Comparison of ENCODE assay signal across 8 mouse cellular contexts in genomic region chr11:120578694-120579243, GRCm38 (mm10). TPM values are rescaled to one million over a fixed set of nuclear protein-coding genes. Genes with fewer than 3 reads are reported as not detected.
DNase-seq lines count a peak whose midpoint lies in the region; ATAC-seq lines count a peak whose summit lies in the region.

No protein-coding gene starts in this region.

- 0 out of 2 replicates have a peak overlapping the region, but pooled peaks have one; percentile 95 for H3K4me2 ChIP-seq in hindbrain, embryonic 13.5 days
- H3K4me2 ChIP-seq in hindbrain, embryonic 11.5 days (replicated peaks; ENCODE audit: low read depth, low read length) = no peak overlapping the region

- H3K27ac ChIP-seq in hindbrain, embryonic 13.5 days = no peak overlapping the region
- H3K27ac ChIP-seq in hindbrain, embryonic 11.5 days (ENCODE audit: low read depth, low read length) = no peak overlapping the region
- H3K27ac ChIP-seq in embryonic facial prominence, embryonic 10.5 days (replicated peaks) = peak overlapping the region; percentile 66
- H3K27ac ChIP-seq in limb, embryonic 10.5 days = peak overlapping the region; percentile 54; the same call in 1 of the 2 replicates

- H3K9ac ChIP-seq in hindbrain, embryonic 13.5 days = peak overlapping the region; percentile 97
- no peak overlapping the region for H3K9ac ChIP-seq in hindbrain, embryonic 11.5 days (ENCODE audit: low read depth, low read length)

- H3K4me3 ChIP-seq in hindbrain, embryonic 13.5 days = no peak overlapping the region
- no peak overlapping the region for H3K4me3 ChIP-seq in hindbrain, embryonic 11.5 days (ENCODE audit: low read depth, low read length)
- H3K4me3 ChIP-seq in embryonic facial prominence, embryonic 10.5 days = peak overlapping the region; percentile 92
- peak overlapping the region; percentile 90; the same call in 1 of the 2 replicates for H3K4me3 ChIP-seq in limb, embryonic 10.5 days

- 0 out of 2 replicates have a peak, but pooled peaks cover under 1% of the 10 kb centered on the region for H3K9me3 ChIP-seq in hindbrain, embryonic 13.5 days
- no peaks in the 10 kb centered on the region for H3K9me3 ChIP-seq in hindbrain, embryonic 11.5 days (ENCODE audit: control insufficient read depth, low read length)
- peaks cover under 1% of the 10 kb centered on the region; the same call in 1 of the 2 replicates for H3K9me3 ChIP-seq in embryonic facial prominence, embryonic 10.5 days
- no peaks in the 10 kb centered on the region for H3K9me3 ChIP-seq in limb, embryonic 10.5 days (replicated peaks)

- peak; percentile 26 for DNase-seq in adrenal gland, adult 2 months
- no peak for DNase-seq in adrenal gland, postnatal 4 days (ENCODE audit: low spot score in 2 of 2)
- no peak for DNase-seq in hindbrain, embryonic 11.5 days (ENCODE audit: low spot score)
- DNase-seq in embryonic facial prominence, embryonic 10.5 days (ENCODE audit: low spot score) = peak; percentile 49
- DNase-seq in limb, embryonic 10.5 days (ENCODE audit: low spot score) = no peak
- no peak for DNase-seq in thymus, postnatal 10 days (ENCODE audit: low spot score in 2 of 2)
- no peak for DNase-seq in retina, postnatal 1 day

- H3K4me1 ChIP-seq in hindbrain, embryonic 13.5 days (replicated peaks) = peaks cover 42% of the 10 kb centered on the region
- H3K4me1 ChIP-seq in hindbrain, embryonic 11.5 days (replicated peaks; ENCODE audit: control insufficient read depth, insufficient read depth, low read length) = peaks cover 12% of the 10 kb centered on the region
- peaks cover 49% of the 10 kb centered on the region for H3K4me1 ChIP-seq in embryonic facial prominence, embryonic 10.5 days
- H3K4me1 ChIP-seq in limb, embryonic 10.5 days = peaks cover 52% of the 10 kb centered on the region

- ATAC-seq in hindbrain, embryonic 13.5 days (ENCODE audit: low FRiP score) = no peak
- ATAC-seq in hindbrain, embryonic 11.5 days (ENCODE audit: low FRiP score) = no peak

- 84% methylated on average over 11 of the region's 11 CpGs for WGBS in hindbrain, embryonic 13.5 days
- WGBS in hindbrain, embryonic 11.5 days = 72% methylated on average over 11 of the region's 11 CpGs
- 75% methylated on average over 11 of the region's 11 CpGs for WGBS in embryonic facial prominence, embryonic 10.5 days
- WGBS in limb, embryonic 10.5 days = 79% methylated on average over 11 of the region's 11 CpGs

- peaks cover 31% of the 10 kb centered on the region for H3K36me3 ChIP-seq in hindbrain, embryonic 13.5 days
- peaks cover 19% of the 10 kb centered on the region for H3K36me3 ChIP-seq in hindbrain, embryonic 11.5 days (ENCODE audit: control insufficient read depth, insufficient read depth, low read length)
- peaks cover 54% of the 10 kb centered on the region for H3K36me3 ChIP-seq in embryonic facial prominence, embryonic 10.5 days (replicated peaks)
- H3K36me3 ChIP-seq in limb, embryonic 10.5 days = peaks cover 56% of the 10 kb centered on the region

- H3K27me3 ChIP-seq in hindbrain, embryonic 13.5 days = no peaks in the 10 kb centered on the region
- no peaks in the 10 kb centered on the region for H3K27me3 ChIP-seq in hindbrain, embryonic 11.5 days (ENCODE audit: control insufficient read depth, insufficient read depth, low read length)
- no peaks in the 10 kb centered on the region for H3K27me3 ChIP-seq in embryonic facial prominence, embryonic 10.5 days (replicated peaks; ENCODE audit: low read depth, poor library complexity, severe bottlenecking)
- H3K27me3 ChIP-seq in limb, embryonic 10.5 days (ENCODE audit: low read depth, poor library complexity, severe bottlenecking) = no peaks in the 10 kb centered on the region

RNA-seq across cellular contexts. Expression of gene Arhgdia, which starts 2.7 kb away (rescaled TPM):
- 100 to 1,000 TPM; 355 to 386 TPM for total RNA-seq in adrenal gland, adult 2 months (2021)
- 712 and 786 TPM in 2 replicates for polyA plus RNA-seq in adrenal gland, adult 2 months (2012; rRNA removed)
- 100 to 1,000 TPM; 321 to 354 TPM for total RNA-seq in adrenal gland, postnatal 4 days (2021)
- 471 and 481 TPM in 2 replicates for polyA plus RNA-seq in hindbrain, embryonic 13.5 days (2015; fragmentation: Nextera tagmentation; extraction: Ambion mirVana)
- 576 and 591 TPM in 2 replicates for polyA plus RNA-seq in hindbrain, embryonic 11.5 days (2014; fragmentation: Nextera tagmentation; extraction: Ambion mirVana)
- polyA plus RNA-seq in embryonic facial prominence, embryonic 10.5 days (2016; fragmentation: Nextera tagmentation; extraction: Ambion mirVana) = 735 and 777 TPM in 2 replicates
- polyA plus RNA-seq in limb, embryonic 10.5 days (2016; fragmentation: Nextera tagmentation; extraction: Ambion mirVana) = 742 and 814 TPM in 2 replicates

RNA-seq across cellular contexts. Expression of gene P4hb, which starts 5.7 kb away (rescaled TPM):
- 100 to 1,000 TPM; 462 to 524 TPM for total RNA-seq in adrenal gland, adult 2 months (2021)
- polyA plus RNA-seq in adrenal gland, adult 2 months (2012; rRNA removed) = 108 and 126 TPM in 2 replicates
- total RNA-seq in adrenal gland, postnatal 4 days (2021) = 100 to 1,000 TPM; 531 to 539 TPM
- polyA plus RNA-seq in hindbrain, embryonic 13.5 days (2015; fragmentation: Nextera tagmentation; extraction: Ambion mirVana) = 289 and 294 TPM in 2 replicates
- 504 and 527 TPM in 2 replicates for polyA plus RNA-seq in hindbrain, embryonic 11.5 days (2014; fragmentation: Nextera tagmentation; extraction: Ambion mirVana)
- polyA plus RNA-seq in embryonic facial prominence, embryonic 10.5 days (2016; fragmentation: Nextera tagmentation; extraction: Ambion mirVana) = 556 and 565 TPM in 2 replicates
- 613 and 656 TPM in 2 replicates for polyA plus RNA-seq in limb, embryonic 10.5 days (2016; fragmentation: Nextera tagmentation; extraction: Ambion mirVana)

RNA-seq across cellular contexts. Expression of gene Alyref, which starts 19.4 kb away (rescaled TPM):
- 10 to 100 TPM; 85.5 to 97.9 TPM for total RNA-seq in adrenal gland, adult 2 months (2021)
- polyA plus RNA-seq in adrenal gland, adult 2 months (2012; rRNA removed) = 10.3 and 12.6 TPM in 2 replicates
- 100 to 1,000 TPM; 136 to 169 TPM for total RNA-seq in adrenal gland, postnatal 4 days (2021)
- 267 and 290 TPM in 2 replicates for polyA plus RNA-seq in hindbrain, embryonic 13.5 days (2015; fragmentation: Nextera tagmentation; extraction: Ambion mirVana)
- polyA plus RNA-seq in hindbrain, embryonic 11.5 days (2014; fragmentation: Nextera tagmentation; extraction: Ambion mirVana) = 686 and 764 TPM in 2 replicates
- polyA plus RNA-seq in embryonic facial prominence, embryonic 10.5 days (2016; fragmentation: Nextera tagmentation; extraction: Ambion mirVana) = 620 and 640 TPM in 2 replicates
- 720 and 728 TPM in 2 replicates for polyA plus RNA-seq in limb, embryonic 10.5 days (2016; fragmentation: Nextera tagmentation; extraction: Ambion mirVana)

RNA-seq across cellular contexts. Expression of gene Anapc11, which starts 19.5 kb away (rescaled TPM):
- 10 to 100 TPM; 82.8 to 85.9 TPM for total RNA-seq in adrenal gland, adult 2 months (2021)
- polyA plus RNA-seq in adrenal gland, adult 2 months (2012; rRNA removed) = 183 and 187 TPM in 2 replicates
- total RNA-seq in adrenal gland, postnatal 4 days (2021) = 10 to 100 TPM; 87.4 to 90.7 TPM
- 179 and 192 TPM in 2 replicates for polyA plus RNA-seq in hindbrain, embryonic 13.5 days (2015; fragmentation: Nextera tagmentation; extraction: Ambion mirVana)
- polyA plus RNA-seq in hindbrain, embryonic 11.5 days (2014; fragmentation: Nextera tagmentation; extraction: Ambion mirVana) = 195 TPM in 2 replicates
- polyA plus RNA-seq in embryonic facial prominence, embryonic 10.5 days (2016; fragmentation: Nextera tagmentation; extraction: Ambion mirVana) = 192 and 198 TPM in 2 replicates
- 201 and 207 TPM in 2 replicates for polyA plus RNA-seq in limb, embryonic 10.5 days (2016; fragmentation: Nextera tagmentation; extraction: Ambion mirVana)

RNA-seq across cellular contexts. Expression of gene Ppp1r27, which starts 27.8 kb away (rescaled TPM):
- under 1 TPM; 0.40 to 0.79 TPM for total RNA-seq in adrenal gland, adult 2 months (2021)
- 0.83 and 1.2 TPM in 2 replicates for polyA plus RNA-seq in adrenal gland, adult 2 months (2012; rRNA removed)
- total RNA-seq in adrenal gland, postnatal 4 days (2021) = 1 to 10 TPM; 1.3 to 5.6 TPM
- not detected in 2 replicates for polyA plus RNA-seq in hindbrain, embryonic 13.5 days (2015; fragmentation: Nextera tagmentation; extraction: Ambion mirVana)
- not detected in 2 replicates for polyA plus RNA-seq in hindbrain, embryonic 11.5 days (2014; fragmentation: Nextera tagmentation; extraction: Ambion mirVana)
- polyA plus RNA-seq in embryonic facial prominence, embryonic 10.5 days (2016; fragmentation: Nextera tagmentation; extraction: Ambion mirVana) = not detected in 2 replicates
- polyA plus RNA-seq in limb, embryonic 10.5 days (2016; fragmentation: Nextera tagmentation; extraction: Ambion mirVana) = 0.25 and 0.26 TPM in 2 replicates

Comparison
In these comparisons a context has a peak if more than half of its experiments do, and no peak if none do; other contexts are left out.
1. DNase-seq: peak in adrenal gland, adult 2 months (single experiment) and embryonic facial prominence, embryonic 10.5 days (single experiment); none in adrenal gland, postnatal 4 days (0 of 2), hindbrain, embryonic 11.5 days (single experiment), limb, embryonic 10.5 days (single experiment), thymus, postnatal 10 days (0 of 2) and retina, postnatal 1 day (single experiment).
2. H3K27ac ChIP-seq: peak in embryonic facial prominence, embryonic 10.5 days (single experiment) and limb, embryonic 10.5 days (single experiment); none in hindbrain, embryonic 13.5 days (single experiment) and hindbrain, embryonic 11.5 days (single experiment).
3. H3K4me3 ChIP-seq: peak in embryonic facial prominence, embryonic 10.5 days (single experiment) and limb, embryonic 10.5 days (single experiment); none in hindbrain, embryonic 13.5 days (single experiment) and hindbrain, embryonic 11.5 days (single experiment).
4. RNA of gene Alyref, which starts 19.4 kb away (polyA plus RNA-seq): 720 to 728 TPM in limb, embryonic 10.5 days, 686 to 764 TPM in hindbrain, embryonic 11.5 days, 620 to 640 TPM in embryonic facial prominence, embryonic 10.5 days and 267 to 290 TPM in hindbrain, embryonic 13.5 days; 10.3 to 12.6 TPM in adrenal gland, adult 2 months; every median in the first group is over 10 times any median in the second.